Mouse (Mus musculus): ENCODE measurements around the gene Bpifb1.
"Not testable (repeated sequence)": the region's sequence is repeated elsewhere in the genome, so short reads cannot be mapped to it uniquely, and the experiment has no call there.

Bpifb1 gene

GRCm38 (mm10) chr2:154190546-154191258 lies at the start of gene Bpifb1:
Gene Bpifb1, plus strand, starts transcription at chr2:154190818.
- DNase-seq: no peak

GRCm38 (mm10) chr2:154142580-154142979 lies 48.0 kb upstream of the Bpifb1 start, which contains the start of gene Bpifa1:
Gene Bpifa1, plus strand, starts transcription at chr2:154142880.
- DNase-seq: no peak

- DNase-seq: no peak
Measured at GRCm38 (mm10) chr2:154143735-154144134, 46.9 kb upstream of the Bpifb1 start.

- no peak for DNase-seq
Measured at GRCm38 (mm10) chr2:154147496-154147895, 43.1 kb upstream of the Bpifb1 start.

- DNase-seq: no peak
Measured at GRCm38 (mm10) chr2:154158433-154158832, 32.2 kb upstream of the Bpifb1 start.

- DNase-seq: no peak
Measured at GRCm38 (mm10) chr2:154162307-154162706, 28.3 kb upstream of the Bpifb1 start, which contains the start of gene Bpifa5. Gene Bpifa5, plus strand, starts transcription at chr2:154162607.

GRCm38 (mm10) chr2:154163306-154163705 lies 27.3 kb upstream of the Bpifb1 start:
- no peak for DNase-seq

GRCm38 (mm10) chr2:154169172-154169571 lies 21.4 kb upstream of the Bpifb1 start:
- DNase-seq: no peak

GRCm38 (mm10) chr2:154171621-154172020 lies 19.0 kb upstream of the Bpifb1 start:
- no peak for DNase-seq

GRCm38 (mm10) chr2:154173313-154173712 lies 17.3 kb upstream of the Bpifb1 start:
- DNase-seq: no peak

- not testable (repeated sequence) for DNase-seq
Measured at GRCm38 (mm10) chr2:154181900-154182299, 8.7 kb upstream of the Bpifb1 start.

- not testable (repeated sequence) for DNase-seq
Measured at GRCm38 (mm10) chr2:154183061-154183460, 7.6 kb upstream of the Bpifb1 start.

GRCm38 (mm10) chr2:154185319-154185718 lies 5.3 kb upstream of the Bpifb1 start:
- DNase-seq: no peak

- no peak for DNase-seq
Measured at GRCm38 (mm10) chr2:154185748-154186147, 4.9 kb upstream of the Bpifb1 start.

GRCm38 (mm10) chr2:154187468-154187867 lies 3.1 kb upstream of the Bpifb1 start:
- no peak for DNase-seq

- no peak for DNase-seq
Measured at GRCm38 (mm10) chr2:154189877-154190434, 662 bp upstream of the Bpifb1 start.

GRCm38 (mm10) chr2:154192141-154192540 lies 1.5 kb downstream of the Bpifb1 start:
- no peak for DNase-seq

GRCm38 (mm10) chr2:154193071-154193470 lies 2.5 kb downstream of the Bpifb1 start:
- no peak for DNase-seq

GRCm38 (mm10) chr2:154193994-154194504 lies 3.4 kb downstream of the Bpifb1 start:
- no peak for DNase-seq

GRCm38 (mm10) chr2:154197036-154197435 lies 6.4 kb downstream of the Bpifb1 start:
- DNase-seq: no peak

- DNase-seq: no peak
Measured at GRCm38 (mm10) chr2:154204630-154205029, 14.0 kb downstream of the Bpifb1 start.

GRCm38 (mm10) chr2:154206908-154207307 lies 16.3 kb downstream of the Bpifb1 start:
- no peak for DNase-seq

- DNase-seq: no peak
Measured at GRCm38 (mm10) chr2:154209112-154209511, 18.5 kb downstream of the Bpifb1 start.

GRCm38 (mm10) chr2:154211121-154211520 lies 20.5 kb downstream of the Bpifb1 start:
- DNase-seq: no peak

Data from cerebellum, adult 8-10 months (tissue).